Mouse (Mus musculus) lung, embryonic 14.5 days (tissue): Measurements from ENCODE around the gene Parp16. TPM values are rescaled to one million over a fixed set of nuclear protein-coding genes. Genes with fewer than 3 reads are reported as not detected.

Source experiments
- ATAC-seq: fragments of 200-750 bp; cut with Nextera tagmentation; 2 replicates; pipeline ENCODE4 v1.8.0; 2017; ENCODE audit warnings: mild to moderate bottlenecking, moderate TSS enrichment, moderate library complexity; ENCODE audit not compliant: insufficient read depth
- DNase-seq: peaks from one replicate; pipeline ENCODE4 v3.0.0-alpha.2; 2015
- H3K27ac ChIP-seq: fragments of 300-500 bp; sonication (generic); 2 replicates; pipeline ENCODE4 v1.5.1; 2014; ENCODE audit warnings: low read depth, mild to moderate bottlenecking, moderate library complexity
- H3K27me3 ChIP-seq: fragments of 300-500 bp; sonication (generic); 2 replicates; pipeline ENCODE4 v1.6.1; 2014; ENCODE audit warnings: low read length, control low read depth; ENCODE audit not compliant: insufficient read depth
- H3K36me3 ChIP-seq: fragments of 300-500 bp; sonication (generic); 2 replicates; pipeline ENCODE4 v1.6.1; 2014; ENCODE audit warnings: control low read depth; ENCODE audit not compliant: insufficient read depth
- H3K4me1 ChIP-seq: fragments of 300-500 bp; sonication (generic); 2 replicates; pipeline ENCODE4 v1.6.1; 2014; ENCODE audit warnings: antibody characterized with exemption, control low read depth; ENCODE audit not compliant: insufficient read depth
- H3K4me2 ChIP-seq: fragments of 300-500 bp; sonication (generic); 2 replicates; pipeline ENCODE4 v1.6.1; 2014; ENCODE audit warnings: mild to moderate bottlenecking
- H3K4me3 ChIP-seq: fragments of 300-500 bp; sonication (generic); 2 replicates; pipeline ENCODE4 v1.5.1; 2014; ENCODE audit warnings: low read depth, low read length
- H3K9ac ChIP-seq: fragments of 300-500 bp; sonication (generic); 2 replicates; pipeline ENCODE4 v1.6.1; 2014
- H3K9me3 ChIP-seq: fragments of 300-500 bp; sonication (generic); 2 replicates; pipeline ENCODE4 v1.6.1; 2016; ENCODE audit warnings: low read depth, low read length, control low read depth
- CTCF ChIP-seq: IDR thresholded peaks from 2 replicates; pipeline ENCODE4 v1.5.1; 2016; ENCODE audit warnings: antibody characterized with exemption, low read depth
- WGBS: fragments of 180-500 bp; shearing (Covaris S2); extraction: QIAGEN DNeasy Blood & Tissue Kit; methylation state at CpG from one replicate; pipeline ENCODE4 v1.1.7; 2014; 5-methylcytosine and 5-hydroxymethylcytosine counted together
- polyA plus RNA-seq: library from polyadenylated mRNA; unstranded; fragments of >200 nt; fragmentation: Nextera tagmentation; extraction: Ambion mirVana; gene quantifications from 2 replicates; pipeline ENCODE4 v1.2.1, GENCODE M21; 2014

Gene Parp16
- polyA plus RNA-seq, 1 experiment from 2014 or later: 5.3 TPM

DNA sequence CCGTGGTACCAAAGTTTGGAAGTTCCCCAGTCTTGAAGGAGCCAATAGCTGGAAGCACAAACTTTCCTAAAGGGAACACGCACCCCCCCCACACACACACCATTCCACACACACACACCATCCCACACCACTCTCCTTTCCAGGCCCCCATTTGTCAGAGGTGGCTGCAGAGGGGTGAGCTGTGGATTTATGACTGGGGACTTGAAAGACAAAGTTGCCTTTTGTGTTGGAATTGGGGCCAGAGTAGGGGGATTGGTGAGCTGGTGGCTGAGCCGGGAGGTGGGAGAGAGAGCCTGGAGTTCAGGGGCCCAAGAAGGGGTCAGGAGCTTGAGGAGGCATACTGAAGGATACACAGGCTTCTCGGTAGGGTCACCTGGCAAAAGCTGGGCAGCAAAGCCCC lies 26.2 kb upstream of the Parp16 start:
- H3K9me3 ChIP-seq: no peaks in the 10 kb centered on the region
- no peak for DNase-seq
- 42% methylated on average over 4 of the region's 4 CpGs for WGBS
- TF ChIP-seq CTCF: no peak
- no peak overlapping the region for H3K27ac ChIP-seq
- H3K4me1 ChIP-seq: no peaks in the 10 kb centered on the region; the same call in 1 of the 2 replicates
- no peak for ATAC-seq
- H3K4me3 ChIP-seq: no peak overlapping the region
- peaks cover under 1% of the 10 kb centered on the region; the same call in 1 of the 2 replicates for H3K27me3 ChIP-seq
- no peak overlapping the region for H3K9ac ChIP-seq
- H3K36me3 ChIP-seq: no peaks in the 10 kb centered on the region
- H3K4me2 ChIP-seq: no peak overlapping the region

DNA sequence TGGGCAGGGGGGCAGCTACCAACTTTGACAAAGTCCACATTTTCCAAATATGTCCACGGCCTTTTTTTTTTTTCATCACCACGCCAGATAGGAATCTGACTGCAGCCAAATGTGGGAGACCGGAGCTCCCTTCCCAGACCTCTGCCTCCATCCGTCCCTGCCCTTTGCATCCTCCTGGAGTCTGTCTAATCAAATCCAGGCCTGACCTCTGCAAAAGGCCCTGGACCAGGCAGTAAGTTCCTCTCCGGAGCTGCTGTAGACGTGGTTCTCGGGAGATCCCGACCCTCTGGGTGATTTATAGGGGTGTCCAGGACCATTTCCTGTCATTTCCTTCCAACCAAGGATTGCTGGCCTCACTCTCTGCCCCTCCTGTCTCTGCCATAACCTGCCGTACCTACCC lies 22.5 kb upstream of the Parp16 start:
- Histone ChIP-seq H3K4me2 (no peak overlapping the region), H3K4me3 (no peak overlapping the region), H3K27ac (no peak overlapping the region), H3K27me3 (no peaks in the 10 kb centered on the region), H3K4me1 (no peaks in the 10 kb centered on the region; the same call in 1 of the 2 replicates), H3K36me3 (no peaks in the 10 kb centered on the region), H3K9ac (no peak overlapping the region), H3K9me3 (no peaks in the 10 kb centered on the region)
- ATAC-seq: no peak
- no peak for DNase-seq
- TF ChIP-seq CTCF: no peak
- WGBS: 46% methylated on average over 9 of the region's 9 CpGs

DNA sequence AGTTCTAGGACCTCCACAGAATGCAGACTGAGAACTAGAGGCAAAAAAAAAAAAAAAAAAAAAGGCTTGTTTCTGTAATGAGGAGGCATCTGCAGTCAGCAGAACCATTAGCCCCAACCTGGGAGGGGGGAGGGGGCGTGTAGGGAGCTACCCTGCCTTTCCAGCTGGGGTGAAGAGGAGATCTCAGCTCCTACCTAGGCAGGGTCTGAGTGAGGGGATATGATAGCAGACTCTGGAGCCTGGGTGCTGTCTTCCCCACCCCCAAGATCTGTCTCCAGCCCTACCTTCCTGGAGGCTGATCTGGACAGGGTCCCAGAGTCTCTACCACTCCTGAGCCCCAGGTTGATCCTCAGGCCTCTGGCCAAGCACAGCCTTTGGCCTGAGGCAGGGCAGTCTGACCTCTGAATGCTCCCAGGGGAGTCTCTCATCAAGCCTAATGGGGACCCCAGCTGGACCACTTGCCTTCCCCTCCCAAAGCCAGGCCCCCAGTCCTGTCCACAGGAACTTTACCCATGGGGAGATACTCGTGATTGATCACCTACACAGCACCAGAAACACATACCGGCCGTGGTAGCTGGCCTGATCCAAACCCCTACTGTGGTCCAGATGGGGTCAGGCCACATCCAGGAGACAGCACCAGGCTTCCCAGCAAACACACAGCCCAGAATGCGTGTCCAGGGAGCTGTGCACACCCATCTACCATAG lies 19.8 kb upstream of the Parp16 start:
- DNase-seq: no peak
- Histone ChIP-seq H3K9ac (no peak overlapping the region), H3K27ac (no peak overlapping the region), H3K9me3 (no peaks in the 10 kb centered on the region), H3K36me3 (no peaks in the 10 kb centered on the region), H3K4me1 (peaks cover 13% of the 10 kb centered on the region), H3K4me2 (no peak overlapping the region), H3K4me3 (no peak overlapping the region), H3K27me3 (no peaks in the 10 kb centered on the region)
- ATAC-seq: no peak
- no peak for TF ChIP-seq CTCF
- 44% methylated on average over 5 of the region's 5 CpGs for WGBS

DNA sequence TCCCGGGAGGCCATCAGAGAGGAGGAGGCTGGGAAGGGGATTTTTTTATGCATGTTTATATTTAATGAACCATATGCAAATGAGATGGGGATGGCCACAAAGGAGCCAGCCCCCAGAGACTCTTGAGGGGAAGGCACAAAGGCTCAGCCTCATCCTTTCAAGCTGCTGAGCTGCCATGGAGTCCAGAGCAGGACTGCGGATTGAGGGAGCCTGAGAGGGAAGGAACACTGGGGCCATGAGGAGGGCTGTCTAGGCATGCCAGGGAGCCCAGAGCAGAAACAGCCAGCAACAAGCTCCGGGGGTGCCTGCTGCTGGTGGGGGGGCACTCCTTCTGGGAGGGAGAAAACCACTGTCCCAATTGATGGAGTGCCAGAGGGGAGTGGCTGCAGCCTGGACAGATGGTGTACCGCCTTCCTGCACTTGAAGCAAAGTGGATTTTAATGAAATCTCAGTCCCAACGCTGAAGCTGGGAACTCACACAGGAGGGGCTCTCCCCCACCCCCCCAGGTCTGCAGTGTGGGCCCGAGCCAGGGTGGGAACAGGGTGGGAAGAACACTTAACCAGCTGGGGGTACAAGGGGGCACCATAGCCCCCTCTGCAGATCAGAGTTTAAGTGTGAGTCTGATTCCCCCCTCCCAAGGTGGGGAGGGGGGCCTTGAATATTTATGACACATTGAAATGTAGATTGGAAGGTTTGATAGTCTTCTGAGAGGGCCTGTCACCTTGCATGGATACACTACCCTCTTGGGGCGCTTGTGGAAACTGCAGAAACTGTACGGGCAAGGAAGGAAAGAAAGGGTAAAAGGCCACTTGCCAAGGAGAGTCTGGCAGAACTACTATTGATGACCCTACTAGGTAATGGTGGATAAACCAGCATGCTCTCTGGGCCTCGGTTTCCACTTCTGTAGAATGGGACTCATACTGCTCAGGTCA lies 18.9 kb upstream of the Parp16 start:
- Histone ChIP-seq H3K4me3 (no peak overlapping the region), H3K36me3 (no peaks in the 10 kb centered on the region), H3K9me3 (no peaks in the 10 kb centered on the region), H3K27ac (no peak overlapping the region), H3K9ac (no peak overlapping the region), H3K27me3 (no peaks in the 10 kb centered on the region), H3K4me2 (no peak overlapping the region), H3K4me1 (peaks cover 13% of the 10 kb centered on the region)
- TF ChIP-seq CTCF: peak; percentile 30; the same call in 1 of the 2 replicates
- ATAC-seq: no peak
- peak; percentile 27 for DNase-seq
- 29% methylated on average over 9 of the region's 9 CpGs for WGBS

DNA sequence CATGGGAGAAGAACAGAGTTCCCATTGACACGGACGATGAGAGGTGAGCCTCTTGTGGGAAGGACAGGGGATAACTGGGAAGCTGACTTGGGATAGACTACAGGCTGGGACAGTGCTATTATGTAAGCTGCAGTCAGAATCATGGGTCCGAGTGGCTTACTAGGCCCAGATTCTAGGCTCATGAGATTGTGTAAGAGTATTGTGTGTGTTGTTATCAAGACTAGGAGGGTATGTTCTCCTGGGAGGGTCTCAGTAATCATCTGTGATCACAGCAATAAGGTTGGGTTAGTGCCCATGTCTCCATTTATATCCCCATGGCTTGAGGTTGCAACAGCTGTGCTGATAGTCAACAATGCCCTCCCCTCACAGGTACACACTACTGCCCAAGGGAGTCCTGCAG lies 17.7 kb upstream of the Parp16 start:
- no peak overlapping the region for H3K27ac ChIP-seq
- ATAC-seq (no peak), DNase-seq (no peak)
- no peaks in the 10 kb centered on the region for H3K27me3 ChIP-seq
- H3K36me3 ChIP-seq: 0 out of 2 replicates have a peak, but pooled peaks cover under 1% of the 10 kb centered on the region
- TF ChIP-seq CTCF: no peak
- no peaks in the 10 kb centered on the region for H3K9me3 ChIP-seq
- no peak overlapping the region for H3K4me3 ChIP-seq
- H3K4me2 ChIP-seq: no peak overlapping the region
- WGBS: 66% methylated on average over 3 of the region's 3 CpGs
- no peak overlapping the region for H3K9ac ChIP-seq
- H3K4me1 ChIP-seq: peaks cover 13% of the 10 kb centered on the region

DNA sequence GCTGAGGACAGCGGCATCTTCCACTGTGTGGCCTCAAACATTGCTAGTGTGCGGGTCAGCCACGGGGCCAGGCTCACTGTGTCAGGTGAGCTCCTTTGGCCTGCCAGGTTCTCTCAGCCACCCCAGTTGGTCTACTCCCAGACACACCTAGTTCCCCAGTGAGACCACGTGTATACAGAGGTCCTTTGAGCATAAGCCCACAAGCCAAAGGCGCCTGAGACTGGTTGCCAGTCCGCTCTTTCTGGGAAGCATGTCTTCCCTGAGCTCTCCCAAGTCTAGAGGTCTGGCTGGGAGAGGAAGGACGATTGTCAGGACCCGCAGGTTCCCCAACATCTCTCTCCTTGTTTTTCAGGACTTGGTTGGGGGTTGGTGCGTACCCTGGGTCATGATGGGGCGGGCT lies 17.2 kb upstream of the Parp16 start:
- no peak for ATAC-seq
- Histone ChIP-seq H3K36me3 (0 out of 2 replicates have a peak, but pooled peaks cover 4% of the 10 kb centered on the region), H3K9me3 (no peaks in the 10 kb centered on the region), H3K4me3 (no peak overlapping the region), H3K9ac (no peak overlapping the region), H3K4me2 (no peak overlapping the region), H3K27ac (no peak overlapping the region), H3K27me3 (no peaks in the 10 kb centered on the region), H3K4me1 (peaks cover 13% of the 10 kb centered on the region; the same call in 1 of the 2 replicates)
- TF ChIP-seq CTCF: no peak
- DNase-seq: no peak
- 67% methylated on average over 10 of the region's 10 CpGs for WGBS
